Mouse (Mus musculus): ENCODE results near the gene Mrps10. TPM values are rescaled to one million over a fixed set of nuclear protein-coding genes. Genes with fewer than 3 reads are reported as not detected.

Mrps10 gene
- polyA plus RNA-seq, 1 experiment = 21.0 TPM

GRCm38 (mm10) chr17:47428831-47429304, 60.2 kb downstream of the Mrps10 start:
- WGBS = 9% methylated on average over 8 of the region's 8 CpGs

GRCm38 (mm10) chr17:47430815-47431214, 62.1 kb downstream of the Mrps10 start:
- 49% methylated on average over 5 of the region's 5 CpGs for WGBS
- no peak for DNase-seq (ENCODE audit: low read depth, low spot score)

More at GRCm38 (mm10) chr17:47428831-47429304, 60.2 kb downstream of the Mrps10 start:
- DNase-seq (ENCODE audit: low read depth, low spot score) = no peak

Other genes with a start within 250 kb of the Mrps10 start
- gene Guca1b, start 16.5 kb downstream of the Mrps10 start, polyA plus RNA-seq (2012; rRNA removed) = 1.3 and 1.6 TPM in 2 replicates
- gene Guca1a, start 31.7 kb downstream of the Mrps10 start, polyA plus RNA-seq (2012; rRNA removed) = 2.2 and 3.0 TPM in 2 replicates
- 10.9 and 11.6 TPM in 2 replicates for gene AI661453, start 67.7 kb downstream of the Mrps10 start, polyA plus RNA-seq (2012; rRNA removed)
- gene 1700001C19Rik, start 68.5 kb downstream of the Mrps10 start, polyA plus RNA-seq (2012; rRNA removed) = 0.19 and 0.51 TPM in 2 replicates
- 15.3 and 19.7 TPM in 2 replicates for gene Taf8, start 133.4 kb downstream of the Mrps10 start, polyA plus RNA-seq (2012; rRNA removed)
- 57.0 and 63.7 TPM in 2 replicates for gene Ccnd3, start 136.2 kb downstream of the Mrps10 start, polyA plus RNA-seq (2012; rRNA removed)
- 8.4 and 10.4 TPM in 2 replicates for gene Bysl, start 242.6 kb downstream of the Mrps10 start, polyA plus RNA-seq (2012; rRNA removed)
- gene Med20, start 242.7 kb downstream of the Mrps10 start, polyA plus RNA-seq (2012; rRNA removed) = 21.7 and 23.7 TPM in 2 replicates
- 0.14 and 0.17 TPM in 2 replicates for gene Gm20517, start 242.7 kb downstream of the Mrps10 start, polyA plus RNA-seq (2012; rRNA removed)